Mouse (Mus musculus) embryonic facial prominence, embryonic 12.5 days (tissue): ENCODE measurements around the gene Tpst2. TPM values are rescaled to one million over a fixed set of nuclear protein-coding genes. Genes with fewer than 3 reads are reported as not detected.

ENCODE experiments used
- ATAC-seq: fragments of 200-750 bp; cut with Nextera tagmentation; 2 replicates; pipeline ENCODE4 v1.8.0; 2017; ENCODE audit not compliant: insufficient number of reproducible peaks, insufficient read depth, low FRiP score, low TSS enrichment
- H3K27ac ChIP-seq: fragments of 300-500 bp; sonication (generic); 2 replicates; pipeline ENCODE4 v1.5.1; 2016; ENCODE audit warnings: mild to moderate bottlenecking
- H3K27me3 ChIP-seq: fragments of 300-500 bp; sonication (generic); 2 replicates; pipeline ENCODE4 v1.6.1; 2016; ENCODE audit warnings: mild to moderate bottlenecking, moderate library complexity
- H3K36me3 ChIP-seq: fragments of 300-500 bp; sonication (generic); 2 replicates; pipeline ENCODE4 v1.6.1; 2016; ENCODE audit warnings: mild to moderate bottlenecking
- H3K4me1 ChIP-seq: fragments of 300-500 bp; sonication (generic); 2 replicates; pipeline ENCODE4 v1.6.1; 2016
- H3K4me2 ChIP-seq: fragments of 300-500 bp; sonication (generic); replicated peaks from 2 replicates; pipeline ENCODE4 v1.6.1; 2016; ENCODE audit warnings: mild to moderate bottlenecking, moderate library complexity
- H3K4me3 ChIP-seq: fragments of 300-500 bp; sonication (generic); 2 replicates; pipeline ENCODE4 v1.5.1; 2016; ENCODE audit warnings: mild to moderate bottlenecking
- H3K9ac ChIP-seq: fragments of 300-500 bp; sonication (generic); 2 replicates; pipeline ENCODE4 v1.6.1; 2016; ENCODE audit warnings: mild to moderate bottlenecking, moderate library complexity
- H3K9me3 ChIP-seq: fragments of 300-500 bp; sonication (generic); 2 replicates; pipeline ENCODE4 v1.6.1; 2016; ENCODE audit warnings: mild to moderate bottlenecking, moderate library complexity
- WGBS: fragments of 180-500 bp; shearing (Covaris S2); methylation state at CpG from one replicate; pipeline ENCODE4 v1.1.7; 2016; 5-methylcytosine and 5-hydroxymethylcytosine counted together
- polyA plus RNA-seq: library from polyadenylated mRNA; unstranded; fragments of >200 nt; fragmentation: Nextera tagmentation; extraction: Ambion mirVana; gene quantifications from 2 replicates; pipeline ENCODE4 v1.2.1, GENCODE M21; 2016

The Tpst2 gene
- polyA plus RNA-seq, 1 experiment from 2014 or later, result 36.4 TPM

DNA sequence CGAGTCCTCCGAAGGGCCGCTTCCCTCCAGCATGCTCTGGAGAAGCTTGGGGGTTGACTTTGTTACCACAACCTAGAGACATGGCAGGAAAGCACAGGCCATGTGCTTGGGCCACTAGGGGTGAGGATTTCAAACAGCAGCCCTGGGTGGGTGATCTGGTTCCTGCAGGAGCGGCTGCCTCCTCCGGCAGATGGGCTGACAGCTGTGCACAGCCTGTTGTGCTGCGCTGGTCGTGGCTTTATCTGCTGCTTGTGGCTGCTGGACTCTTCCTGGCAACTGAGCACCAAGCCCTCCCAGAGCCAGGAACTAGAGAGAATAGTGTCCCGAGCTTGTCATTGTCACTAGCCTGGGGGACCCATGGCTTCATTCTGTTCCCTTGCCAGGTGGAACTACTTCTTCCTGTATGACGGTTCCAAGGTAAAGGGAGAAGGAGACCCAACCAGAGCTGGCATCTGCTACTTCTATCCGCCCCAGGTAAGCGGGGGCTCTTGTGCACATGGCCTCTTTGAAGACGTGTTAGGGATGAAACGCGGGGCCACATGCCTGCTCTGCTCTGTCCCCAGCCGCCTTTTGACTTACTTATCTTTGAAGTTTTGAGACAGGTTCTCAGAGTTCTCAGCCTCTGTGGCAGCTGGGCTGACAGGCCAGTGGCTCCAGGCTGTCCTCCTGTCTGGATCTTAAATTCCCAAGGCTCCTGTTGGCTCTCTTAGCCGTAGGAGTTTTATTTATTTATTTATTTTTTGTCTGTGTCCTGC lies 69.9 kb downstream of the Tpst2 start:
- no peak for ATAC-seq
- WGBS, result 90% methylated on average over 16 of the region's 16 CpGs
- no peak overlapping the region for H3K4me3 ChIP-seq
- H3K9me3 ChIP-seq, result no peaks in the 10 kb centered on the region
- H3K27me3 ChIP-seq, result no peaks in the 10 kb centered on the region
- peaks cover 22% of the 10 kb centered on the region for H3K4me1 ChIP-seq
- no peak overlapping the region for H3K9ac ChIP-seq
- H3K27ac ChIP-seq, result no peak overlapping the region
- peaks cover 47% of the 10 kb centered on the region for H3K36me3 ChIP-seq
- no peak overlapping the region for H3K4me2 ChIP-seq

DNA sequence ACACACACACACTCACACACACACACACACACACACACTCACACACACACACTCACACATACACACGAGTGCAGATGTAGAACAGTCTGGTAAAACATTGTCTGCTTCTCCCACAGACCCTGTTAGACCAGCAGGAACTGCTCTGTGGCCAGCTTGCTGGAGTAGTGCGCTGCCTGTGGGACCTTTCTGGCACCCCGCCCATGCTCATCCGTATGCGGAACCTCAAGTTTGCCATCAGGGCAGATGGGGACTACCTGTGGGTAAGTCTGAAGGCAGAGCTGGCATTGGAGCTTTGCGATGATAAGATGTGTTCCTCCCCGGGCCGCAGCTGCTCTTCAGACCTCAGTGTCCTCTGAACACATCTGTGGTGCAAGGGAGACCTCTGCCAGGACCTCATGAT lies 72.7 kb downstream of the Tpst2 start:
- no peaks in the 10 kb centered on the region for H3K27me3 ChIP-seq
- H3K9ac ChIP-seq, result no peak overlapping the region
- no peak for ATAC-seq
- 0 out of 2 replicates have a peak, but pooled peaks cover 5% of the 10 kb centered on the region for H3K4me1 ChIP-seq
- H3K9me3 ChIP-seq, result no peaks in the 10 kb centered on the region
- peaks cover 69% of the 10 kb centered on the region for H3K36me3 ChIP-seq
- 96% methylated on average over 8 of the region's 8 CpGs for WGBS
- no peak overlapping the region for H3K4me3 ChIP-seq
- no peak overlapping the region for H3K27ac ChIP-seq
- no peak overlapping the region for H3K4me2 ChIP-seq

DNA sequence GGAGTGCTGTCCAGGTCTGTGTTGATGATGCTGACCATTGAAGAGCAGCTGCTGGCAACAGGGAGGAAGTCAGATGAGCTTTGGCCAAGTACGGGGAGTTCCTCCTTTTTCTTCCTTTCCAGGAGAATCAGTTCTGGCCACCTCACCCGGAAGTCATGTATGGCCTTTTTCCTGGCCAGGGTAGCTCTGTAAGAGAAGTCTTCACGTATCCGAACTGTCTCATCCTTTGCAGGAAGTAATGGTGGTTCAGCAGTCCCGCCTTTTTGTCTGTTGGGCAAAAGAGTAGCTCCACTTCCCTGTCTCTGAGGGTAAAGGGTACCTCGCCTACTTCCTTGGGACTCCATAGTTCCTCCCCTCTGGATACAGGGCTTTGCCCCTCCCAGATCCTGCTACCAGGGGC lies 79.0 kb downstream of the Tpst2 start:
- 85% methylated on average over 6 of the region's 6 CpGs for WGBS
- Histone ChIP-seq H3K27ac (no peak overlapping the region), H3K36me3 (peaks cover 73% of the 10 kb centered on the region), H3K27me3 (no peaks in the 10 kb centered on the region), H3K4me2 (no peak overlapping the region), H3K4me3 (no peak overlapping the region), H3K4me1 (no peaks in the 10 kb centered on the region), H3K9ac (no peak overlapping the region), H3K9me3 (no peaks in the 10 kb centered on the region)
- no peak for ATAC-seq

DNA sequence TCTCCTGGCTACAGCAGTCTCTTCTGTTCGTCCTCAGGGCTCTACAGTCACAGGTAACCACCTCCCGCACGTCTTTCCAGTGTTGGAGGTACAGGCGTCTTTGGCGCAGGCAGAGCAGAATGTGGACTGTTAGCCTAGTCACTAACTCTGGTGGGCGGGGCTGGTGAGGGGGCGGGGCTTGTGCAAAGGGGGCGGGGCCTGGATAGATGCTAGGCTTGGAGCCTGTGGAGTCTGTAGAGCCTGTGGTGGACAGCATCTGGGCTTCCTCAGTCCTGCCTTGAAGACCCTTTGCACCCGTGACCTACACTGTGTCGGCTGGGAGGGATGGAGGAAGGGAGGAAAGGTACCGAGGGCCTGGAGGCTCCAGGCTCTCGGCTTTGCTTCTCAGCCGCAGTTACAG lies 79.4 kb downstream of the Tpst2 start, which contains the start of gene Gm6583:
Gene Gm6583 (minus strand): TSS at position 124 of the 400 bp plus-strand sequence.
- Histone ChIP-seq H3K27me3 (no peaks in the 10 kb centered on the region), H3K27ac (no peak within 1 kb of the TSS), H3K4me1 (no peaks in the 10 kb centered on the region), H3K9ac (no peak within 1 kb of the TSS), H3K4me2 (no peak within 1 kb of the TSS), H3K36me3 (peaks cover 69% of the 10 kb centered on the region), H3K4me3 (no peak within 1 kb of the TSS), H3K9me3 (no peaks in the 10 kb centered on the region)
- WGBS, result 62% methylated on average over 13 of the region's 13 CpGs
- no peak for ATAC-seq

- ATAC-seq, result no peak
- Histone ChIP-seq H3K27me3 (no peaks in the 10 kb centered on the region), H3K9ac (no peak overlapping the region), H3K36me3 (peaks cover 65% of the 10 kb centered on the region), H3K9me3 (no peaks in the 10 kb centered on the region), H3K4me1 (no peaks in the 10 kb centered on the region), H3K27ac (no peak overlapping the region), H3K4me3 (no peak overlapping the region), H3K4me2 (no peak overlapping the region)
- 90% methylated on average over 9 of the region's 9 CpGs for WGBS
These were observed 79.8 kb downstream of the Tpst2 start for GRCm38 (mm10) chr5:112356322-112356721.

DNA sequence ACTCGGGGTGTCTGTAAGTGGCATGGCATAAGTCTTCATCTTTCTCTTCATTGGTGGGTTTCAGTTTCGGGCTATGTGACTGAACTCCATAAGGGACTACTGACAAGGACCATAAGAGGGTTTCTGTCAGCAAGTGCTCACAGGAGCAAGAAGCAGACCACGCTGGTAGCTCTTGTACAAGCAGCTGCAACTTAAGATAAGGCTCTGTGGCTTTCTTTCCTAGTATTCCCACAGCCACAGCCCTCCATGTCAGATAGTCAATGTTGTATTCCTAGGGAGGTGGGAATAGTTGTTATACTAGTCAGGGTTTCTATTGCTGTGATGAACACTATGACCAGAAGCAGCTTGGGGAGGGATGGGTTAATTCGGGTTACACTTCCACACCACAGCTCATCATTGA lies 83.0 kb downstream of the Tpst2 start:
- no peaks in the 10 kb centered on the region for H3K4me1 ChIP-seq
- ATAC-seq, result no peak
- no peak overlapping the region for H3K4me2 ChIP-seq
- 90% methylated on average over 4 of the region's 4 CpGs for WGBS
- H3K9ac ChIP-seq, result no peak overlapping the region
- H3K4me3 ChIP-seq, result no peak overlapping the region
- no peaks in the 10 kb centered on the region for H3K9me3 ChIP-seq
- no peaks in the 10 kb centered on the region for H3K27me3 ChIP-seq
- H3K27ac ChIP-seq, result no peak overlapping the region
- peaks cover 61% of the 10 kb centered on the region for H3K36me3 ChIP-seq

DNA sequence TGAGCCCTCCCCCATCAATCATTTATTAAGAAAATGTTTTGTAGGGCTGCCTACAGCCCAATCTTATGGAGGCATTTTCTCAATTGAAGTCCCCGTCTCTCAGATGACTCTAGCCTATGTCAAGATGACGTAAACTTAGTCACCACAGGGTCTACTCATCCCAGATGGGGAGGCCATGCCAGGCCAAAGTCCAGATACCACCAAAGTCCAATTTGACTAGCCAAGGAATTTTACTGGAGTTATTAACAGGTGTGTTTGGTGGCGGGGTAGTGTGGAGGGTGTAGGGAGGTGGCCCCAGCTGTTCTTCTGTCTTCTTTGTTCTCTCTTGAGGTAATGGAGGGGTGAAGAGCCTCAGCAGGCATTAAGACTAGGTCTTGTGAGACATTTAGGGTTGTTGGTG lies 83.6 kb downstream of the Tpst2 start:
- ATAC-seq, result no peak
- H3K36me3 ChIP-seq, result peaks cover 61% of the 10 kb centered on the region
- whole genome bisulfite sequencing, result 94% methylated on average over 3 of the region's 3 CpGs

GRCm38 (mm10) chr5:112364184-112364797 lies 87.8 kb downstream of the Tpst2 start:
- no peak overlapping the region for H3K27ac ChIP-seq

More for the DNA sequence above, 83.6 kb downstream of the Tpst2 start:
- Histone ChIP-seq H3K9ac (no peak overlapping the region), H3K27me3 (no peaks in the 10 kb centered on the region), H3K4me1 (no peaks in the 10 kb centered on the region), H3K4me2 (no peak overlapping the region), H3K4me3 (no peak overlapping the region), H3K27ac (no peak overlapping the region), H3K9me3 (no peaks in the 10 kb centered on the region)

More at GRCm38 (mm10) chr5:112364184-112364797, 87.8 kb downstream of the Tpst2 start:
- 57% methylated on average over 10 of the region's 10 CpGs for WGBS
- peaks cover 61% of the 10 kb centered on the region for H3K36me3 ChIP-seq
- H3K9me3 ChIP-seq, result no peaks in the 10 kb centered on the region
- ATAC-seq, result no peak
- H3K27me3 ChIP-seq, result no peaks in the 10 kb centered on the region
- H3K9ac ChIP-seq, result no peak overlapping the region
- H3K4me3 ChIP-seq, result no peak overlapping the region
- H3K4me2 ChIP-seq, result no peak overlapping the region
- H3K4me1 ChIP-seq, result no peaks in the 10 kb centered on the region

Other genes starting within 250 kb of the Tpst2 start
- 11.0 and 20.1 TPM in 2 replicates for gene Cryba4, start 24.2 kb upstream of the Tpst2 start, polyA plus RNA-seq
- 46.2 and 95.4 TPM in 2 replicates for gene Crybb1, start 20.9 kb upstream of the Tpst2 start, polyA plus RNA-seq
- gene Tfip11, start 49.7 kb downstream of the Tpst2 start, polyA plus RNA-seq, result 37.7 and 41.3 TPM in 2 replicates
- 54.2 and 57.1 TPM in 2 replicates for gene Srrd, start 66.3 kb downstream of the Tpst2 start, polyA plus RNA-seq
- 40.0 and 44.0 TPM in 2 replicates for gene Hps4, start 66.4 kb downstream of the Tpst2 start, polyA plus RNA-seq
- gene Gm6583, start 79.3 kb downstream of the Tpst2 start, polyA plus RNA-seq, result 0.41 and 0.67 TPM in 2 replicates
- 32.7 and 33.7 TPM in 2 replicates for gene Asphd2, start 118.2 kb downstream of the Tpst2 start, polyA plus RNA-seq
- gene Gm6588, start 172.7 kb downstream of the Tpst2 start, polyA plus RNA-seq, result not detected in 2 replicates